ENCODE assay signal across 8 mouse cellular contexts in genomic region chr10:82699296-82699941, GRCm38 (mm10). TPM values are rescaled to one million over a fixed set of nuclear protein-coding genes. Genes with fewer than 3 reads are reported as not detected.
DNase-seq lines count a peak whose midpoint lies in the region; ATAC-seq and TF ChIP-seq lines count a peak whose summit lies in the region.

No protein-coding gene starts in this region.

- peak overlapping the region; percentile 95 for H3K27ac ChIP-seq in heart, embryonic 10.5 days
- peak overlapping the region; percentile 73 for H3K27ac ChIP-seq in forebrain, embryonic 12.5 days
- H3K27ac ChIP-seq in kidney, adult 2 months (ENCODE audit: insufficient read depth, low read depth, low read length) = peak overlapping the region; percentile 24; the same call in 1 of the 2 replicates
- H3K27ac ChIP-seq in lung, embryonic 16.5 days (ENCODE audit: low read length) = peak overlapping the region; percentile 58
- H3K27ac ChIP-seq in olfactory bulb, adult 2 months (ENCODE audit: insufficient read depth, low read depth, low read length) = peak overlapping the region; percentile 29; the same call in 1 of the 2 replicates

- H3K4me1 ChIP-seq in heart, embryonic 10.5 days = peaks cover 11% of the 10 kb centered on the region
- peaks cover 15% of the 10 kb centered on the region for H3K4me1 ChIP-seq in forebrain, embryonic 12.5 days
- H3K4me1 ChIP-seq in kidney, adult 2 months (ENCODE audit: control insufficient read depth, insufficient read depth, low read length) = 0 out of 2 replicates have a peak, but pooled peaks cover 5% of the 10 kb centered on the region
- H3K4me1 ChIP-seq in lung, embryonic 16.5 days (replicated peaks; ENCODE audit: control insufficient read depth, insufficient read depth, low read length) = peaks cover 10% of the 10 kb centered on the region
- peaks cover 7% of the 10 kb centered on the region; the same call in 1 of the 2 replicates for H3K4me1 ChIP-seq in olfactory bulb, adult 2 months (ENCODE audit: control insufficient read depth, insufficient read depth, low read length)

- H3K9me3 ChIP-seq in heart, embryonic 10.5 days = no peaks in the 10 kb centered on the region
- no peaks in the 10 kb centered on the region for H3K9me3 ChIP-seq in forebrain, embryonic 12.5 days
- no peaks in the 10 kb centered on the region for H3K9me3 ChIP-seq in lung, embryonic 16.5 days (ENCODE audit: control insufficient read depth, low read length)

- peaks cover 17% of the 10 kb centered on the region for H3K36me3 ChIP-seq in heart, embryonic 10.5 days
- peaks cover 7% of the 10 kb centered on the region for H3K36me3 ChIP-seq in forebrain, embryonic 12.5 days (replicated peaks)
- no peaks in the 10 kb centered on the region for H3K36me3 ChIP-seq in kidney, adult 2 months (ENCODE audit: control insufficient read depth, insufficient read depth, low read length)
- peaks cover 7% of the 10 kb centered on the region; the same call in 1 of the 2 replicates for H3K36me3 ChIP-seq in lung, embryonic 16.5 days (ENCODE audit: control insufficient read depth, insufficient read depth, low read length)

- no peak for TF ChIP-seq POLR2A in kidney, adult 2 months (IDR thresholded peaks at IDR 0.05; ENCODE audit: low read depth, low read length)
- TF ChIP-seq POLR2A in olfactory bulb, adult 2 months (IDR thresholded peaks at IDR 0.05; ENCODE audit: insufficient read depth, low read depth, low read length) = no peak

- peak; percentile 82 for ATAC-seq in forebrain, embryonic 12.5 days (ENCODE audit: low FRiP score)
- ATAC-seq in lung, embryonic 16.5 days (ENCODE audit: low read depth) = peak; percentile 70

- H3K4me3 ChIP-seq in heart, embryonic 10.5 days = peak overlapping the region; percentile 81
- peak overlapping the region; percentile 75 for H3K4me3 ChIP-seq in forebrain, embryonic 12.5 days (replicated peaks)
- peak overlapping the region; percentile 86 for H3K4me3 ChIP-seq in kidney, adult 2 months (ENCODE audit: insufficient read depth, low read depth, low read length)
- H3K4me3 ChIP-seq in lung, embryonic 16.5 days (ENCODE audit: low read length) = peak overlapping the region; percentile 95
- peak overlapping the region; percentile 84 for H3K4me3 ChIP-seq in olfactory bulb, adult 2 months (ENCODE audit: insufficient read depth, low read depth, low read length)

- H3K4me2 ChIP-seq in forebrain, embryonic 12.5 days = peak overlapping the region; percentile 84
- peak overlapping the region; percentile 64 for H3K4me2 ChIP-seq in lung, embryonic 16.5 days (ENCODE audit: low read depth, low read length)

- H3K9ac ChIP-seq in forebrain, embryonic 12.5 days = peak overlapping the region; percentile 81
- H3K9ac ChIP-seq in lung, embryonic 16.5 days (ENCODE audit: low read length) = peak overlapping the region; percentile 89

- H3K27me3 ChIP-seq in heart, embryonic 10.5 days (ENCODE audit: insufficient read depth, poor library complexity, severe bottlenecking) = no peaks in the 10 kb centered on the region
- 0 out of 2 replicates have a peak, but pooled peaks cover 2% of the 10 kb centered on the region for H3K27me3 ChIP-seq in forebrain, embryonic 12.5 days
- no peaks in the 10 kb centered on the region for H3K27me3 ChIP-seq in kidney, adult 2 months (replicated peaks; ENCODE audit: control insufficient read depth, insufficient read depth, low read length)
- no peaks in the 10 kb centered on the region for H3K27me3 ChIP-seq in lung, embryonic 16.5 days (ENCODE audit: control insufficient read depth, insufficient read depth, low read depth, low read length)

- no peak for TF ChIP-seq CTCF in kidney, adult 2 months (conservative IDR thresholded peaks at IDR 0.05; ENCODE audit: insufficient read depth, insufficient read length, low read depth, low read length)
- TF ChIP-seq CTCF in olfactory bulb, adult 2 months (IDR thresholded peaks at IDR 0.05; ENCODE audit: insufficient read depth, low read depth, low read length) = no peak

- DNase-seq in heart, embryonic 10.5 days (ENCODE audit: low spot score) = peak; percentile 82
- DNase-seq in heart, adult 11 months = no peak
- DNase-seq in R1 (ENCODE audit: low read depth, low spot score) = peak; percentile 43
- peak; percentile 29 for DNase-seq in kidney, adult 2 months
- DNase-seq in urinary bladder, postnatal 14 days (ENCODE audit: low spot score) = no peak

- WGBS in heart, embryonic 10.5 days = 0% methylated on average over 59 of the region's 59 CpGs
- WGBS in forebrain, embryonic 12.5 days = under 1% methylated on average over 56 of the region's 59 CpGs
- WGBS in kidney, adult 2 months = under 1% methylated on average over 59 of the region's 59 CpGs
- under 1% methylated on average over 46 of the region's 59 CpGs for WGBS in lung, embryonic 16.5 days
- under 1% methylated on average over 58 of the region's 59 CpGs for WGBS in olfactory bulb, adult 2 months

RNA-seq across cellular contexts. Expression of gene Hcfc2, which starts 3.5 kb away (rescaled TPM):
- 37.7 and 44.3 TPM in 2 replicates for polyA plus RNA-seq in heart, embryonic 10.5 days (2016; fragmentation: Nextera tagmentation; extraction: Ambion mirVana)
- polyA plus RNA-seq in forebrain, embryonic 12.5 days (2016; fragmentation: Nextera tagmentation; extraction: Ambion mirVana) = 46.9 and 50.0 TPM in 2 replicates
- polyA plus RNA-seq in kidney, adult 2 months (2012; rRNA removed) = 7.6 and 8.1 TPM in 2 replicates
- 30.9 and 42.0 TPM in 2 replicates for polyA plus RNA-seq in lung, embryonic 16.5 days (2015; fragmentation: Nextera tagmentation; extraction: Ambion mirVana)
- polyA plus RNA-seq in olfactory bulb, adult 2 months (2012; ENCODE audit: insufficient read depth, insufficient read length, low replicate concordance, missing spikeins) = not detected in 2 replicates

RNA-seq across cellular contexts. Expression of gene Glt8d2, which starts 9.0 kb away (rescaled TPM):
- 1.2 and 1.3 TPM in 2 replicates for polyA plus RNA-seq in heart, embryonic 10.5 days (2016; fragmentation: Nextera tagmentation; extraction: Ambion mirVana)
- polyA plus RNA-seq in forebrain, embryonic 12.5 days (2016; fragmentation: Nextera tagmentation; extraction: Ambion mirVana) = 2.8 and 2.9 TPM in 2 replicates
- polyA plus RNA-seq in kidney, adult 2 months (2012; rRNA removed) = 0.94 and 2.4 TPM in 2 replicates
- 4.3 TPM in 2 replicates for polyA plus RNA-seq in lung, embryonic 16.5 days (2015; fragmentation: Nextera tagmentation; extraction: Ambion mirVana)
- not detected in 2 replicates for polyA plus RNA-seq in olfactory bulb, adult 2 months (2012; ENCODE audit: insufficient read depth, insufficient read length, low replicate concordance, missing spikeins)

Comparison
In these comparisons a context has a peak if more than half of its experiments do, and no peak if none do; other contexts are left out.
1. DNase-seq: peak in heart, embryonic 10.5 days (single experiment), R1 (single experiment) and kidney, adult 2 months (single experiment); none in heart, adult 11 months (single experiment) and urinary bladder, postnatal 14 days (single experiment).
2. H3K27ac ChIP-seq: peak in every context shown above with its lines; median percentile 95 in heart, embryonic 10.5 days; 73 in forebrain, embryonic 12.5 days; 58 in lung, embryonic 16.5 days; 29 in olfactory bulb, adult 2 months; 24 in kidney, adult 2 months.
3. Peak in every context shown above with its lines, with median percentiles within 50 percentile points of each other: H3K4me3 ChIP-seq.